Mouse (Mus musculus) midbrain, embryonic 12.5 days (tissue): ENCODE measurements around the gene Ptms. TPM values are rescaled to one million over a fixed set of nuclear protein-coding genes. Genes with fewer than 3 reads are reported as not detected.
A peak's percentile ranks its signal among the peaks of the same experiment; 100 is the strongest.

Experiments used
- ATAC-seq: fragments of 200-750 bp; cut with Nextera tagmentation; 2 replicates; pipeline ENCODE4 v1.8.0; 2017; ENCODE audit warnings: low read depth, moderate TSS enrichment, moderate library complexity; ENCODE audit not compliant: low FRiP score
- H3K27ac ChIP-seq: fragments of 300-500 bp; sonication (generic); replicated peaks from 2 replicates; pipeline ENCODE4 v1.5.1; 2016; ENCODE audit warnings: mild to moderate bottlenecking
- H3K27me3 ChIP-seq: fragments of 300-500 bp; sonication (generic); 2 replicates; pipeline ENCODE4 v1.6.1; 2016; ENCODE audit warnings: mild to moderate bottlenecking
- H3K36me3 ChIP-seq: fragments of 300-500 bp; sonication (generic); 2 replicates; pipeline ENCODE4 v1.6.1; 2016
- H3K4me1 ChIP-seq: fragments of 300-500 bp; sonication (generic); 2 replicates; pipeline ENCODE4 v1.6.1; 2016
- H3K4me2 ChIP-seq: fragments of 300-500 bp; sonication (generic); replicated peaks from 2 replicates; pipeline ENCODE4 v1.6.1; 2016; ENCODE audit warnings: mild to moderate bottlenecking, moderate library complexity
- H3K4me3 ChIP-seq: fragments of 300-500 bp; sonication (generic); 2 replicates; pipeline ENCODE4 v1.5.1; 2016; ENCODE audit warnings: mild to moderate bottlenecking
- H3K9ac ChIP-seq: fragments of 300-500 bp; sonication (generic); replicated peaks from 2 replicates; pipeline ENCODE4 v1.6.1; 2016; ENCODE audit warnings: mild to moderate bottlenecking, moderate library complexity
- H3K9me3 ChIP-seq: fragments of 300-500 bp; sonication (generic); 2 replicates; pipeline ENCODE4 v1.6.1; 2016; ENCODE audit warnings: mild to moderate bottlenecking
- WGBS: fragments of 180-500 bp; shearing (Covaris S2); methylation state at CpG from one replicate; pipeline ENCODE4 v1.1.7; 2016; 5-methylcytosine and 5-hydroxymethylcytosine counted together
- polyA plus RNA-seq: library from polyadenylated mRNA; unstranded; fragments of >200 nt; fragmentation: Nextera tagmentation; extraction: Ambion mirVana; gene quantifications from 2 replicates; pipeline ENCODE4 v1.2.1, GENCODE M21; 2016

The Ptms gene
- polyA plus RNA-seq, 1 experiment from 2014 or later, result 525 TPM

DNA sequence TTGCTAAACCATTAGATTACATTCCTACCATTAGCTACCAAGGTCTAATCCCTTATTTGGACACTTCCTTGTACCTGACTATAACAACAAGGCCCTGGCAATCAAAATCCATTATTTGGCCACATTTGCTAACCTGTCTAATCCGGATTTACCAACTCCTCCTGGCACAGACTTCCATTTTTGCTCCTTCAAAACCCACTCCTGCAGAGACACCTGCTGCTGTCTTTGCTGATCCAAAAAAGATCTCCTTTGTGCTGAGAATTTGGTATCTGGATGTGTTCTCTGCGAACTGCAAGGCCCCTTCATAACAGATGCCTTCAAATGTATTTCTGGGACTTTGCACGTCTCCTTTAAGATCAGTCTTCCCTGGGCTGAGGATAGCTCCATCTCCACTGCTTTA is 23.6 kb upstream of the Ptms start:
- Histone ChIP-seq H3K27me3 (no peaks in the 10 kb centered on the region), H3K4me1 (no peaks in the 10 kb centered on the region), H3K9ac (no peak overlapping the region), H3K4me3 (no peak overlapping the region), H3K9me3 (no peaks in the 10 kb centered on the region), H3K36me3 (peaks cover 11% of the 10 kb centered on the region), H3K4me2 (no peak overlapping the region), H3K27ac (no peak overlapping the region)
- ATAC-seq, result no peak
- WGBS, result 90% methylated on average over 3 of the region's 3 CpGs

DNA sequence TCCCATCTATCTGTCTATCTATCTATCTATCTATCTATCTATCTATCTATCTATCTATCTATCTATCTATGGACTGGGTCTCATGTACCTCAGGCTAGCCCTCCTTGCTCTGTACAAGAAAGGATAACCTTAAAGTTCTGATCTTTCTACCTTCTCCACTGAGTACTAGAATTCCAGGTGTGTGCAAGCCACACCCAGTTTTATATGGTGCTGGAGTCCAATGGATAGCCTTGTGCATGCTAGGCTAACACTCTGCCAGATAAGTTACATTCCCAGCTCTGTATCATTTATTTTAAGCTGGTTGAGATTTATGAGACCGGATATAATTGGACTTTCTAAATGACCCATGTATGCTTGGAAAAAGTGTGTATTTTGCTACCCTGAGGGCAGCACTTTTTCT is 21.8 kb upstream of the Ptms start:
- Histone ChIP-seq H3K4me2 (no peak overlapping the region), H3K27ac (no peak overlapping the region), H3K9ac (no peak overlapping the region), H3K9me3 (no peaks in the 10 kb centered on the region), H3K4me3 (no peak overlapping the region), H3K27me3 (no peaks in the 10 kb centered on the region), H3K4me1 (no peaks in the 10 kb centered on the region), H3K36me3 (peaks cover 28% of the 10 kb centered on the region)
- 96% methylated on average over 1 of the region's 1 CpGs for WGBS
- no peak for ATAC-seq

DNA sequence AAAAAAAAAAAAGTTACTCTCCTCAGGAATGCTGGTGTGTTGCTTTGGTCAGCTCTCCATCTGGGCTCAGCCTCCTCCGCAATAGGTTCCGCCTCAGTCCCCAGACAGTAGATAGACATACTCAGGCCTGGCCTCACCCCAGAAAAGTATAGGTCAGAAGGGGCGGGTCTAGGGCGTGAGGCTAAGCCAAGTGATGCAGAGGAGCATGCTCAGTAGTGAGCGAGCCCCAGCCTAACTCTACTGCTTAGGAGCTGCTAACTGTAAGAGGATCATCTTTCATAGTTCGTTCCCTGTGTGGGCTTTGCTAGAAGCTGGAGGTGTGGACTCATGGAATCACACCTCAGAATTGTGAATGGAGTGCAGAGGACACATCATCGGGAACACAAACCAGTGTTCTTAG is 18.7 kb upstream of the Ptms start:
- H3K9ac ChIP-seq, result no peak overlapping the region
- ATAC-seq, result no peak
- H3K4me1 ChIP-seq, result no peaks in the 10 kb centered on the region
- H3K4me3 ChIP-seq, result no peak overlapping the region
- H3K36me3 ChIP-seq, result peaks cover 59% of the 10 kb centered on the region
- no peak overlapping the region for H3K4me2 ChIP-seq
- no peak overlapping the region for H3K27ac ChIP-seq
- H3K9me3 ChIP-seq, result no peaks in the 10 kb centered on the region
- 94% methylated on average over 7 of the region's 7 CpGs for WGBS
- no peaks in the 10 kb centered on the region for H3K27me3 ChIP-seq

- Histone ChIP-seq H3K4me1 (peaks cover 5% of the 10 kb centered on the region), H3K4me2 (no peak overlapping the region), H3K9me3 (no peaks in the 10 kb centered on the region), H3K27me3 (no peaks in the 10 kb centered on the region), H3K36me3 (peaks cover 67% of the 10 kb centered on the region), H3K4me3 (no peak overlapping the region), H3K9ac (no peak overlapping the region), H3K27ac (no peak overlapping the region)
- 89% methylated on average over 2 of the region's 2 CpGs for WGBS
- no peak for ATAC-seq
These were observed 17.6 kb upstream of the Ptms start for GRCm38 (mm10) chr6:124937493-124937892.

DNA sequence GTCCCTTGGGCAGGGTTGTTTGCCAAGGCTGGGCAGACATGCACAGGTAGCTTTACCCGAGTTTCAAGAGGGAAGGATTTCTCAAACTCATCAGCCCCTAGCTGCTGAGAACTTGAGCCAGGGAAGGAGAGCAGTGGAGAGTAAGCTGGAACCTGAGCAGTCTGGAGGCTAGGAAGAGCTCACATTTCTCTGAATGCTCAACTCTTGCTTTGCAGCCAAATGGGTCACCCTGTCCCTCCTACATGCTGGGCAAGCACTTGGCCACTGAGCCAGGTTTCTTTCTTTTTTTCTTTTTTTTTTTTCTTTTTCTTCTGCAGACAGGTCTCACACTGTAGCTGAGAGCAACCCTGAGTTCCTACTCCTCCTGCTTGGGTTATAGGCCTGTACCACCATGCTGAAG is 16.8 kb upstream of the Ptms start:
- WGBS, result 79% methylated on average over 1 of the region's 1 CpGs
- no peaks in the 10 kb centered on the region for H3K27me3 ChIP-seq
- H3K9me3 ChIP-seq, result no peaks in the 10 kb centered on the region
- H3K27ac ChIP-seq, result no peak overlapping the region
- no peak overlapping the region for H3K4me3 ChIP-seq
- ATAC-seq, result no peak
- H3K4me1 ChIP-seq, result peaks cover 12% of the 10 kb centered on the region
- no peak overlapping the region for H3K9ac ChIP-seq
- H3K4me2 ChIP-seq, result no peak overlapping the region
- H3K36me3 ChIP-seq, result peaks cover 67% of the 10 kb centered on the region

GRCm38 (mm10) chr6:124934670-124935069 is 14.8 kb upstream of the Ptms start:
- 95% methylated on average over 7 of the region's 7 CpGs for WGBS
- Histone ChIP-seq H3K4me2 (no peak overlapping the region), H3K4me3 (no peak overlapping the region), H3K4me1 (peaks cover 17% of the 10 kb centered on the region), H3K27me3 (no peaks in the 10 kb centered on the region), H3K9ac (0 out of 2 replicates have a peak overlapping the region, but pooled peaks have one; percentile 5), H3K9me3 (no peaks in the 10 kb centered on the region), H3K36me3 (peaks cover 66% of the 10 kb centered on the region), H3K27ac (no peak overlapping the region)
- no peak for ATAC-seq

GRCm38 (mm10) chr6:124933127-124933526 is 13.2 kb upstream of the Ptms start:
- Histone ChIP-seq H3K27ac (no peak overlapping the region), H3K4me1 (peaks cover 17% of the 10 kb centered on the region), H3K9ac (no peak overlapping the region), H3K27me3 (no peaks in the 10 kb centered on the region), H3K4me2 (peak overlapping the region; percentile 91; the same call in 1 of the 2 replicates), H3K4me3 (no peak overlapping the region), H3K9me3 (no peaks in the 10 kb centered on the region), H3K36me3 (peaks cover 52% of the 10 kb centered on the region)
- no peak for ATAC-seq
- WGBS, result 96% methylated on average over 3 of the region's 3 CpGs

GRCm38 (mm10) chr6:124932314-124932695 is 12.4 kb upstream of the Ptms start:
- ATAC-seq, result no peak
- Histone ChIP-seq H3K36me3 (peaks cover 45% of the 10 kb centered on the region), H3K9ac (peak overlapping the region; percentile 98), H3K27ac (peak overlapping the region; percentile 96), H3K4me3 (peak overlapping the region; percentile 95), H3K9me3 (no peaks in the 10 kb centered on the region), H3K4me2 (peak overlapping the region; percentile 91), H3K4me1 (peaks cover 17% of the 10 kb centered on the region), H3K27me3 (no peaks in the 10 kb centered on the region)
- 46% methylated on average over 12 of the region's 12 CpGs for WGBS

GRCm38 (mm10) chr6:124931525-124932313 is 11.8 kb upstream of the Ptms start:
- Histone ChIP-seq H3K4me3 (peak overlapping the region; percentile 95), H3K36me3 (peaks cover 40% of the 10 kb centered on the region), H3K27ac (peak overlapping the region; percentile 96), H3K4me2 (peak overlapping the region; percentile 91), H3K4me1 (peaks cover 17% of the 10 kb centered on the region), H3K9me3 (no peaks in the 10 kb centered on the region), H3K27me3 (no peaks in the 10 kb centered on the region), H3K9ac (peak overlapping the region; percentile 98)
- peak; percentile 17 for ATAC-seq
- 1% methylated on average over 48 of the region's 48 CpGs for WGBS

GRCm38 (mm10) chr6:124930754-124931524 is 11.0 kb upstream of the Ptms start, which contains the start of gene Mlf2:
Mlf2 (plus strand) TSS chr6:124931386.
- no peaks in the 10 kb centered on the region for H3K9me3 ChIP-seq
- H3K4me2 ChIP-seq, result peak within 1 kb of the TSS; percentile 91
- H3K4me3 ChIP-seq, result peak within 1 kb of the TSS; percentile 95
- H3K9ac ChIP-seq, result peak within 1 kb of the TSS; percentile 98
- ATAC-seq, result peak; percentile 92
- WGBS, result under 1% methylated on average over 48 of the region's 64 CpGs
- peaks cover 32% of the 10 kb centered on the region for H3K36me3 ChIP-seq
- peaks cover 17% of the 10 kb centered on the region for H3K4me1 ChIP-seq
- H3K27ac ChIP-seq, result peak within 1 kb of the TSS; percentile 96
- 0 out of 2 replicates have a peak, but pooled peaks cover 4% of the 10 kb centered on the region for H3K27me3 ChIP-seq

GRCm38 (mm10) chr6:124930231-124930630 is 10.3 kb upstream of the Ptms start:
- Histone ChIP-seq H3K4me2 (peak overlapping the region; percentile 91), H3K36me3 (peaks cover 25% of the 10 kb centered on the region), H3K27ac (peak overlapping the region; percentile 96), H3K4me1 (peaks cover 17% of the 10 kb centered on the region), H3K9me3 (no peaks in the 10 kb centered on the region), H3K9ac (peak overlapping the region; percentile 98; the same call in 1 of the 2 replicates), H3K27me3 (0 out of 2 replicates have a peak, but pooled peaks cover 5% of the 10 kb centered on the region), H3K4me3 (peak overlapping the region; percentile 95)
- WGBS, result 28% methylated on average over 1 of the region's 1 CpGs
- peak; percentile 0; the same call in 1 of the 2 replicates for ATAC-seq

DNA sequence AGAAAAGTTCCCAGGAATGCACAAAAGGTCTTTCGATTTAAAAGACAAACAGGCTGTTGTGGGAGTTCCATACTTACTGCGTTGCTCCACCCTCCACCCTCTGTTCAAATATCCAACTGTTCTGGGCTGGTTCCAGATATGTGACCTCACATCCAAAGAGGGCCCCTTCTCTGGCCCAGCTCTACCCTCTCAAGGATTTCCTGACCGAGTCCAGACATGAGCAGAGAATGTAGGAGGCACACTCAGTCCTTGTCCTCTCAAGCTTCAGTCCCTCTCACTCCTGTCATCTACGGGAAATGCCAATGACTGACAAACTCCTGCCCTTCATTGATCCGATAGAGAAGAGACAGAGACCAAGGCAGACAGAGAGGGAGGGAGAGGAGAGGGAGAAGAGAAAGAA is 6.0 kb upstream of the Ptms start:
- Histone ChIP-seq H3K9ac (no peak overlapping the region), H3K4me1 (peaks cover 15% of the 10 kb centered on the region), H3K4me3 (no peak overlapping the region), H3K27me3 (0 out of 2 replicates have a peak, but pooled peaks cover 5% of the 10 kb centered on the region), H3K36me3 (no peaks in the 10 kb centered on the region), H3K4me2 (no peak overlapping the region), H3K27ac (no peak overlapping the region), H3K9me3 (no peaks in the 10 kb centered on the region)
- 54% methylated on average over 5 of the region's 5 CpGs for WGBS
- ATAC-seq, result no peak
